Mouse (Mus musculus) gastrocnemius, postnatal 10 days (tissue): ENCODE measurements around the gene Wdr20. TPM values are rescaled to one million over a fixed set of nuclear protein-coding genes. Genes with fewer than 3 reads are reported as not detected.
"Not testable (repeated sequence)": the region's sequence is repeated elsewhere in the genome, so short reads cannot be mapped to it uniquely, and the experiment has no call there.

Source experiments
- DNase-seq: peaks from one replicate; pipeline ENCODE4 v3.0.0; 2021; ENCODE audit warnings: mixed read lengths
- long read RNA-seq, 2 experiments: library from polyadenylated mRNA; stranded (forward); transcript quantifications; one replicate each; pipeline ENCODE4 v2.0.0; 2021
- total RNA-seq, 2 experiments: library from RNA; stranded (reverse); gene quantifications; 2 replicates each; pipeline ENCODE4 v1.2.3; 2021

The Wdr20 gene
- 10 to 100 TPM; 20.5 TPM for total RNA-seq
- long read RNA-seq, experiment 1, transcript Wdr20-201 (3 exons, 2,384 nt) = major isoform, 11 of 35 reads
- long read RNA-seq, experiment 1, partial matches to known transcripts = 0 of 35 reads
- long read RNA-seq, experiment 1, other reads (novel, unspliced or antisense) = 19 of 35 reads
- long read RNA-seq, experiment 2, transcript Wdr20-205 (3 exons, 1,351 nt) = major isoform, 15 of 40 reads
- long read RNA-seq, experiment 2, transcript Wdr20-201 (3 exons, 2,384 nt) = minor isoform, 7 of 40 reads
- long read RNA-seq, experiment 2, partial matches to known transcripts = 1 of 40 reads
- long read RNA-seq, experiment 2, other reads (novel, unspliced or antisense) = 17 of 40 reads

GRCm38 (mm10) chr12:110737170-110738157 lies at the start of gene Wdr20:
TSS of gene Wdr20 (plus strand) at chr12:110737944.
- DNase-seq = peak; percentile 99

- not testable (repeated sequence) for DNase-seq
Observed at GRCm38 (mm10) chr12:110688921-110689320, 48.8 kb upstream of the Wdr20 start.

- DNase-seq = no peak
Observed at GRCm38 (mm10) chr12:110689919-110690643, 47.7 kb upstream of the Wdr20 start.

DNA sequence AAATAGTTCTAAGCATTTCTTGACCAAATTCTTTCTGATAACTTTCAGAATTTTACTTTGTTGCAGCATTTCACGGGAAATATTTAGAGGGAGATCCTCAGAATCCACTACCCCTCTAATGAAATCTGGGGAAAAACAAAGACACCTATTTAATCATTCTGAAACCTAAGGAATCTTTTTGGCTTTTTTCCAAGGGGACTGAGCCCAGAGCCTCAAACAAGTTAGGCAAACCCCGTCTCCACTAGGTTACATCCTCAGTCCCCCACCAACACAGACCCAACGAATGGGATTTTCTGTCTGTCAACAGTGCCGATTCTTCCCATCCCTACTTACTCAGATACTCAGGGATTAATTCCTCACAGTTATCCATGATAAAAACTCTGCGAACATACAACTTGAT lies 44.4 kb upstream of the Wdr20 start:
- not testable (repeated sequence) for DNase-seq

- peak; percentile 50 for DNase-seq
Observed at GRCm38 (mm10) chr12:110695676-110696171, 42.0 kb upstream of the Wdr20 start.

DNA sequence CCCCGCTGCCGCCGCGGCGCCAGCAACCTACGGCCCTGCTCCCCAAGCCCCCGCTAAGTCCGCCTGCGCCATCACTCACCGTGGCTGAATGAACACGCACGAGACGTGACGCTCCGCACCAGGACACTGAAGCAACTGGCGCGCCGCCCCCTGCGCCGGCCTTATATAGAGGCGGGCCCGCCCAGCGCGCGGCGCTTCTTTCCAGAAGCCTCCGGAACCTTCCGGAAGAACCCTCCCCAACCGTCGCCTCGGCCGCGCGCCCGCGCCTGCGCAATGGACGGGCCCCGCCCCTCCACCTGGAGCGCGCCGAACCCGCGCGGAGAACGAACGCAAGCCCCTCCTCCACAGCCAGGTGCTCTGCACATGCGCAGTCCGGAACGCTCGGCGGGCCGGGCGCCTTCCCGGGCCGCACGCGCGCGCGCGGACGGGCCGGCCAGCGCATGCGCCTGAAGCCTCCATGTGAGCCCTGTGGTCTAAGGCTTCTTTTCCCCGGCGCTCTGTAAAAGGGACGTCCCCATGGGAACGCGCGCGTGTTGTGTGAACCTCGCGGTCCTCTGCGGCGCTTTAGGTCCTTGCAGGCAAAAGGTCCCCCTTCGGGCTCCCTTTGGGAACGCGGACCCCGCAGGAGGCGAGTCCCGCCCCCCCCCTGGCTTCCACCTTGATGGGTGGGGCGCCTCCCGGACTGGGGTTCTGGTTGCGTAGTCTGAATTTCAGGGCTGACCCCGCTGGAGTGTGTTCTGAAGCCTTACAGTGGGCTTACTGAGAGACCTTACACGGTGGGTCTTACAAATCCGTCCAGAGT lies 41.4 kb upstream of the Wdr20 start:
- DNase-seq = peak; percentile 99

DNA sequence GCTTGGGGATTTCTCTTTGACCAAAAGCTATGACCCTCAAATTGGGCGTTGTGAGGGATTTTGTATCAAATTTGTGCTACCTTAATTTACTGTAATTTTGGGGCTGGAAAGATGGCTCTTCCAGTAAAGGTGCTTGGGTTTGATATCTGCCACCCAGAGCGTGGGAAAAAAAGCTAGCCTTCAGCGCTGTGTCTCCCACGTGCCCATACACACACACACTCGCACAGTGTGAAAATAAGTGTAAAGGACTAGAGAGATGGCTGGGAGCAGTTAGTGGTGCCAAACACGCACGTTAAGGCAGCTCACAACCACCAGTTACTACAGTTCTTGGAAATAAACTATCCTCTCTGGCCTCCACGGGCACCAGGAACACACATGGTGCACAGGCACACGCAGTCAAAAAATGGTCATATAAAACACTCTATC lies 40.8 kb upstream of the Wdr20 start:
- DNase-seq = no peak

DNA sequence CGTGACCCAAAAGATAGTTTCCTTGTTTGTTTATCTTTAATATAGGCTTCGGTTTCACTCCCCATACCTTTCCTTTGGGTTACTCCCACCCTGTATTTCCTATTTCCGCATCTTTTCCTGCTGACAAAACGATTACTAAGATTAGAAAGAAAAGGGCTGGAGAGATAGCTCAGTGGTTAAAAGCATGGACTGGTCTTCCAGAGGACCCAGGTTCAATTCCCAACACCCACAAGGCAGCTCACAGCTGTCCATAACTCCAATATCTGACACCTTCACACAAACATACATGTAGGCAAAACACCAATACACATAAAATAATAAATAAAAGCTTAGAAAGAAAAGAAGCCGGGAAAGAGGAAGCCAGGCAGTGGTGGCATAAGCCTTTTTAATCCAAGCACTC lies 40.3 kb upstream of the Wdr20 start:
- no peak for DNase-seq

DNA sequence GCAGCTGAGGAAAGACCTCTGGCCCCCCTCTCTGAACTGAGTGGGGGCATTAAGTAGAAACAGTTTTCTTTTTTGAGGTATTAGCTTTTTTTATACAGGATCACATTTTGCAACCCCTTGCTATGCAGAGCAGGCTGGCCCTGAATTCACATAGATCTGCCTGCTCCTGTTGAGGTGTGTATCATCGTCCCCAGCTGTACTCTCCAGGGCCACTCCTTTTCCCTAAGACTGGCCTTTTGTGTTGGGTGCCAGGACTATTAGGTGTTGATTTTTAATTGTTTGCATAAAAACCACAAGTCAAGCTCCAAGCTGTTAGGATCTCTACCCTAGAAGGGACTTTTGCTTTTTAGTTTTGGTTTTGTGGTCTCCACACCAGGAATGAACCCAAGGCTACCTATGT lies 39.7 kb upstream of the Wdr20 start:
- DNase-seq = no peak

DNA sequence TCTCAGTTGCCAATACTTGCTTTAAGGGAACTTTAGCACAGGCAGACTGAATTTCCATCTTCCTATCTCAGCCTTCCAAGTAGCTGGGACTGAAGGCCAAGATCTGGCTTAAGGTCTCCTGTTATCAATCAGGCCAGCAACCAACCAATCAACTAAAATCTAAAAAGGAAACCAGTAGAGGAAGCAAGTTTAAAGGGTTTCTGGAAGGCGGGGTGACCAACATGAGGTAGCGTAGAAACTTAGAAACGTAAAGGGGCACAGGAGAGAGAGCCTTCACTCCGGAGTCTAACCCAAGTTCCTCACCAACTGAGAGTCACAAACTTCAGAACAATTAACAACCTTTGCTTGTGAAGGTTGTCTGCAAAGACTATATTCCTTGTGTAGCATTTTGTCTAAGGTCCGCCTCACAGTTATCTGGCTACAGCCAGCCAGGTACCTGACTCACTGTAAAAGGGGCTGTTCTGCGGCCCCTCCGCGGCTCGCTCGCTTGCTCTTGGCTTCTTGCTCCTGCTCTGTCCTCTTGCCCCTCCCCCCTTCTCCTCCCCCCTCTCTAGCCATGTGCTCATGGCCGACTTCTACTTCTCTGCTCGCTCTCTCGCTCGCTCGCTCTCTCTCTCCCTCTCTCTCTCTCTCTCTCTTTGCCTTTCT lies 39.1 kb upstream of the Wdr20 start:
- no peak for DNase-seq

- no peak for DNase-seq
Observed at GRCm38 (mm10) chr12:110699171-110699547, 38.6 kb upstream of the Wdr20 start.

- DNase-seq = no peak
Observed at GRCm38 (mm10) chr12:110700730-110701129, 37.0 kb upstream of the Wdr20 start.

DNA sequence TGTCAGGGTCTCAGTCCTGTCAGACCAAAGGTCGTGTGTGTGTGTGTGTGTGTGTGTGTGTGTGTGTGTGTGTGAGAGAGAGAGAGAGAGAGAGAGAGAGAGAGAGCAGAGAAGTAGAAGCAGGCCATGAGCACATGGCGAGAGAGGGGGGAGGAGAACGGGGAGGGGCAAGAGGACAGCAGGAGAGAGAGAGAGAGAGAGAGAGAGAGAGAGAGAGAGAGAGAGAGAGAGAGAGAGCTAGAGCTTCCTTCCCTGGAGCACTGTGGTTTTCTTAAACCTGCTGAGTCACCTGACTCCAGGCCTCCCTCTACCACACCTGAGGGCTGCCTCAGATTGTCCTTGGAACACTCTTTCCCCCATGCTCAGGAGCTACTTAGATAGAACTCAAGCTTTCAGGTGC lies 36.4 kb upstream of the Wdr20 start:
- not testable (repeated sequence) for DNase-seq

- DNase-seq = no peak
Observed at GRCm38 (mm10) chr12:110702556-110702955, 35.2 kb upstream of the Wdr20 start, which contains the start of gene Hsp90aa1. TSS of gene Hsp90aa1 (minus strand) at chr12:110702728.

DNA sequence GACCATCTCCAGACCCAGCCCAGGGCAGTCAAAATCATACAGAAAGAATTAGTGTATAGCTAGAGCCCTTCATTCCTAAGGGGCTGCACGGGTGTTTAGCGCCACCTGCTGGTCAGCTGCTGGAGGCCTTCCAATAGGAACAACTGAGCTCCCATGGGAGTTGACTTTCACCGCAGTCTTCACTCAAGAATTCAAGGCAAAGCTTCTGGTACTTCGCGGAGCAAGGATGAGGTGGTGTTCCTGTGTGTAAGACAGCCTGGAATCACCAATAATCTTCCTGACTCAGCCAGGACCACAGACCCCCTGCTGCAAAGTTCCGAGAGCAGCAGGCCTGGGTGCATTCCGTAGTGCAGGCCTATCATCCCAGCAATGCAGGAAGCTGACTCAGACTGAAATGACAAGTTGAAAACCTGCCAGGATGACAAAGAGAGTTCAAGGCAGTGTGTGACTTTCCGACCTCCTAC lies 34.7 kb upstream of the Wdr20 start:
- DNase-seq = peak; percentile 92

DNA sequence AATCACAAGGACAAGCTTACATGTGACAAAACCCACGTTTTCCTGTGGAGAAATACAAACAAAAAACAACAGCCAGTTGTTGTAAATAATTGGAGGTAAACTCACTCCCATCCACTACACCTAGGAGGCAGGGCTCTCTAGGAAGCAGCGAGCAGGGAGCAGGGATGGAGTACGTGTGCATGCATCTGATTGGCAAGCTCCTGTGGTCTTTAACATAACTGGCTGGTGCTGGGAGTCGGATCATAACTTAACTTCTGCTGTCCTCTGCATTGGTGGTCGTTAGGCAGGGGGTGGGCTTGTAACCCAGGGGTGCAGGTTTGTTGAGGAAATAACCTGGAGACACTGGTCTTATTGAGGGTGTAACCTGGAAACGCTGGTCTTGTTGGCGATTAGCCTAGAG lies 34.1 kb upstream of the Wdr20 start:
- DNase-seq = no peak

GRCm38 (mm10) chr12:110705419-110705818 lies 32.3 kb upstream of the Wdr20 start:
- not testable (repeated sequence) for DNase-seq

GRCm38 (mm10) chr12:110706337-110707231 lies 31.2 kb upstream of the Wdr20 start:
- peak; percentile 53 for DNase-seq

GRCm38 (mm10) chr12:110707451-110707850 lies 30.3 kb upstream of the Wdr20 start:
- no peak for DNase-seq

DNA sequence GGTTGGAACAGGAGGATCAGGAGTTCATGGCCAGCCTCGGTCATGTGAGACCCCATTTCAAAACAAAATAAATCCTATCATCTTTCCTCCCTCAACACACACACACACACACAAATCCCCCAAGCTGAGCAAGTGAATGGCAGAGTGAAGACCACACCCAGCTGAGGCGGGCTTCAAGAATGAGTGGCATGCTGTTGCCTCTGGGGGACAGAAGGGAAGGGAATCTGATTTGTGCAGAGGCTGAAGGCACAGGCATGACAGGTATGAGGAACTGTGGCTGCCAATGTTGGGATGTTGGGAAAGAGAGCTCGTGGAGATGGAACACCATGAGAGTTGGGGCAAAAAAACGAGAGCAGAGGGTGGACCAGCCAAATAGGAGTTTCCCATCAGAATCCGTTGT lies 26.5 kb upstream of the Wdr20 start:
- no peak for DNase-seq
